Mouse (Mus musculus): Measurements from ENCODE around the gene Bex6. TPM values are rescaled to one million over a fixed set of nuclear protein-coding genes. Genes with fewer than 3 reads are reported as not detected.

Gene Bex6
- 0.13 and 0.56 TPM in 2 replicates for polyA plus RNA-seq (2012; rRNA removed; ENCODE audit: low replicate concordance)

DNA sequence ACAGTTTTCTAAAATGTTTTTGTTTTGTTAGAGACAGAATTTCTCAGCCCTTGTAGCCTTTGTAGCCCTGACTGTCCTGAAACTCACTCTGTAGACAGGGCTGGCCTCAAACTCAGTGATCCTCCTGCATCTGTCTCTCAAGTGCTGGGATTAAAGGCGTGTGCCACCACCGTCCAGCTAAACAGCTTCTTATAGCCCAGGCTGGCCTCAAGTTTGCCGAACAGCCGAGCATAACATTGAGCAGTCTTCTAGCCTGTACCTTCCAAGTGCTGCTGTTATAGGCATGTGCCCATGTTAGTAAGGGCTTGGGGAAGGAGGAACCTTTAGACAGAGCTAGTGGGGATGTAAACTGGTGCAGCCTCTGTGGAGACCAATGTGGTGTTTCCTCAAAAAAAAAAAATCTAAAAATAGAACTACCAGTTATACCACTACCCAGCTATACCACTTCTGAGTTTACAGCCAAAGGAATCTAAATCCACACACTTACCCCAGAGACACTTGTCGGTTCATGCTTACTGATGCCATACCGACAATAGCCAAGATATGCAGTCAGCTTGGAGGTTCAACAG is at the start of gene Bex6:
Gene Bex6, plus strand, starts transcription at position 491 of the 569 bp plus-strand sequence.

DNA sequence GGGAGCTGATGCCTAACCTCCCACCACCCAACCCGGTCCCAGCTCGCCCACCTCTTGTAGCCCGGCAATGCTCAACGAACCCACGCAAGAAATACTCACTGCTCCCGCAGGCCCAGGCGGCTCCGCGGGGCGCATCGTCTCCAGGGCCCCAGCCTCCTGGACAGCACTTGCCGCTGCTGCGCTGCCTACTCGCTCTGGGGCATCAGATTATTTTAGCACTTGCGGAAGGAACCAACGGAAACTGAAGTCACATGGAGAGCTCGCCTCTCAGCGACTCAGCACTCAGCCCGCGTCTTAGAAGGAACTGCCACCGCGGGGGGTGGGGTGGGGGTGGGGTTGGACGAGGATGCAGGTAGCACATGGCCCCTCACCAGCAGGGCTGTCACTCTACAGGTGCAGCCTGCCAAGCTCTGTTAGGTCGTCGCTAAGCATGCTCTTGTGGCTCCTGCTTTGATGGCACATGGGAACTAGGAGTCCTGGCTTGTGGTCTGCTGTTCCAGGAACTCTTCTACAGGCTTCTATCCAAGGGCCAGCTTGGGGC is 14.3 kb upstream of the Bex6 start, which contains the start of gene Nrros:
Gene Nrros, minus strand, starts transcription at position 314 of the 541 bp plus-strand sequence.

Other genes with a start within 250 kb of the Bex6 start
- 7.8 and 8.8 TPM in 2 replicates for gene Pigz, start 246.0 kb upstream of the Bex6 start, polyA plus RNA-seq (2012; rRNA removed; ENCODE audit: low replicate concordance)
- gene 0610012G03Rik, start 231.3 kb upstream of the Bex6 start, polyA plus RNA-seq (2012; rRNA removed; ENCODE audit: low replicate concordance), result 71.1 and 134 TPM in 2 replicates
- gene Ncbp2, start 231.3 kb upstream of the Bex6 start, polyA plus RNA-seq (2012; rRNA removed; ENCODE audit: low replicate concordance), result 3.0 and 8.5 TPM in 2 replicates
- 2.8 and 6.8 TPM in 2 replicates for gene Senp5, start 176.5 kb upstream of the Bex6 start, polyA plus RNA-seq (2012; rRNA removed; ENCODE audit: low replicate concordance)
- 19.2 and 21.9 TPM in 2 replicates for gene Pak2, start 100.5 kb upstream of the Bex6 start, polyA plus RNA-seq (2012; rRNA removed; ENCODE audit: low replicate concordance)
- gene Pigx, start 80.1 kb upstream of the Bex6 start, polyA plus RNA-seq (2012; rRNA removed; ENCODE audit: low replicate concordance), result 29.2 and 39.3 TPM in 2 replicates
- gene Cep19, start 80.0 kb upstream of the Bex6 start, polyA plus RNA-seq (2012; rRNA removed; ENCODE audit: low replicate concordance), result 10.3 and 11.5 TPM in 2 replicates
- 78.3 and 94.4 TPM in 2 replicates for gene Nrros, start 14.2 kb upstream of the Bex6 start, polyA plus RNA-seq (2012; rRNA removed; ENCODE audit: low replicate concordance)
- gene Fbxo45, start 67.3 kb downstream of the Bex6 start, polyA plus RNA-seq (2012; rRNA removed; ENCODE audit: low replicate concordance), result 5.3 and 6.6 TPM in 2 replicates
- gene Wdr53, start 67.4 kb downstream of the Bex6 start, polyA plus RNA-seq (2012; rRNA removed; ENCODE audit: low replicate concordance), result 2.0 and 4.7 TPM in 2 replicates
- gene Smco1, start 91.6 kb downstream of the Bex6 start, polyA plus RNA-seq (2012; rRNA removed; ENCODE audit: low replicate concordance), result 9.6 TPM in 1 of 2 replicates, not detected in the other
- gene Rnf168, start 97.6 kb downstream of the Bex6 start, polyA plus RNA-seq (2012; rRNA removed; ENCODE audit: low replicate concordance), result 6.2 and 7.4 TPM in 2 replicates
- 6.5 and 13.0 TPM in 2 replicates for gene Ubxn7, start 152.4 kb downstream of the Bex6 start, polyA plus RNA-seq (2012; rRNA removed; ENCODE audit: low replicate concordance)
- 0.20 TPM in 1 of 2 replicates, not detected in the other for gene Tm4sf19, start 220.7 kb downstream of the Bex6 start, polyA plus RNA-seq (2012; rRNA removed; ENCODE audit: low replicate concordance)
- gene Tctex1d2, start 239.9 kb downstream of the Bex6 start, polyA plus RNA-seq (2012; rRNA removed; ENCODE audit: low replicate concordance), result 2.2 and 4.4 TPM in 2 replicates

Data from mammary gland, adult 2 months (tissue).